In genomic region chr14:47489310-47490097, GRCm38 (mm10) we compare ENCODE assay signal across 11 mouse cellular contexts. TPM values are rescaled to one million over a fixed set of nuclear protein-coding genes. Genes with fewer than 3 reads are reported as not detected.
DNase-seq lines count a peak whose midpoint lies in the region; ATAC-seq and TF ChIP-seq lines count a peak whose summit lies in the region.
"Had no signal": no experiment of that assay in that cellular context is flagged by ENCODE, and none has a peak within 500 bp of the region (broad histone marks: within the 10 kb centered on the region; RNA-seq: fewer than 3 reads in every experiment).

No protein-coding gene starts in this region.

- H3K36me3 ChIP-seq in kidney, adult 2 months (ENCODE audit: control insufficient read depth, insufficient read depth, low read length) = no peaks in the 10 kb centered on the region
- no peaks in the 10 kb centered on the region for H3K36me3 ChIP-seq in kidney, embryonic 15.5 days
- H3K36me3 ChIP-seq in forebrain, embryonic 16.5 days (ENCODE audit: control insufficient read depth, insufficient read depth) = no peaks in the 10 kb centered on the region
- no peaks in the 10 kb centered on the region for H3K36me3 ChIP-seq in kidney, postnatal 0 days (ENCODE audit: insufficient read depth, low read length)

- TF ChIP-seq POLR2A in kidney, adult 2 months (IDR thresholded peaks at IDR 0.05; ENCODE audit: low read depth, low read length) = no peak

- DNase-seq in kidney, adult 2 months = peak; percentile 66
- DNase-seq in kidney, postnatal 0 days (ENCODE audit: low spot score) = peak; percentile 17
- DNase-seq in retina, embryonic 14.5 days (ENCODE audit: low spot score) = peak; percentile 59
- no peak for DNase-seq in right cerebral cortex, postnatal 36 days (ENCODE audit: low spot score in 2 of 2)
- DNase-seq: adrenal gland, adult 2 months; cerebellum, adult 9-10 months; spleen, adult 18-20 months had no signal

- no peak for ATAC-seq in kidney, embryonic 15.5 days (replicated peaks; ENCODE audit: low FRiP score)
- 0 out of 2 replicates have a peak, but pooled peaks have one; percentile 28 for ATAC-seq in forebrain, embryonic 16.5 days
- ATAC-seq in kidney, postnatal 0 days (replicated peaks; ENCODE audit: low FRiP score, low read depth) = 0 out of 2 replicates have a peak, but pooled peaks have one; percentile 52
- no peak for ATAC-seq in inflammation-experienced regulatory T-cells, adult 6 months

- no peak overlapping the region for H3K4me3 ChIP-seq in kidney, adult 2 months (ENCODE audit: insufficient read depth, low read depth, low read length)
- no peak overlapping the region for H3K4me3 ChIP-seq in kidney, embryonic 15.5 days (replicated peaks)
- H3K4me3 ChIP-seq in forebrain, embryonic 16.5 days (replicated peaks; ENCODE audit: low read length) = no peak overlapping the region
- H3K4me3 ChIP-seq in kidney, postnatal 0 days (replicated peaks; ENCODE audit: low read depth, low read length) = no peak overlapping the region

- no peak overlapping the region for H3K9ac ChIP-seq in kidney, embryonic 15.5 days
- H3K9ac ChIP-seq in forebrain, embryonic 16.5 days (replicated peaks; ENCODE audit: low read depth, low read length) = no peak overlapping the region
- no peak overlapping the region for H3K9ac ChIP-seq in kidney, postnatal 0 days (ENCODE audit: low read depth, low read length)

- H3K27me3 ChIP-seq in kidney, adult 2 months (replicated peaks; ENCODE audit: control insufficient read depth, insufficient read depth, low read length) = no peaks in the 10 kb centered on the region
- no peaks in the 10 kb centered on the region for H3K27me3 ChIP-seq in kidney, embryonic 15.5 days
- H3K27me3 ChIP-seq in forebrain, embryonic 16.5 days (replicated peaks; ENCODE audit: control insufficient read depth, insufficient read depth, low read length) = no peaks in the 10 kb centered on the region
- no peaks in the 10 kb centered on the region for H3K27me3 ChIP-seq in kidney, postnatal 0 days (ENCODE audit: insufficient read depth, low read length)

- 23% methylated on average over 10 of the region's 10 CpGs for WGBS in kidney, adult 2 months
- WGBS in kidney, embryonic 15.5 days = 45% methylated on average over 10 of the region's 10 CpGs
- 5% methylated on average over 10 of the region's 10 CpGs for WGBS in forebrain, embryonic 16.5 days
- 40% methylated on average over 10 of the region's 10 CpGs for WGBS in kidney, postnatal 0 days

- no peak overlapping the region for H3K4me2 ChIP-seq in kidney, embryonic 15.5 days
- peak overlapping the region; percentile 13; the same call in 1 of the 2 replicates for H3K4me2 ChIP-seq in forebrain, embryonic 16.5 days (ENCODE audit: low read length)
- H3K4me2 ChIP-seq in kidney, postnatal 0 days (ENCODE audit: low read length) = no peak overlapping the region

- peaks cover 12% of the 10 kb centered on the region for H3K4me1 ChIP-seq in kidney, adult 2 months (ENCODE audit: control insufficient read depth, insufficient read depth, low read length)
- H3K4me1 ChIP-seq in kidney, embryonic 15.5 days = peaks cover 15% of the 10 kb centered on the region
- peaks cover 4% of the 10 kb centered on the region for H3K4me1 ChIP-seq in forebrain, embryonic 16.5 days (replicated peaks; ENCODE audit: control insufficient read depth, insufficient read depth, low read length)
- H3K4me1 ChIP-seq in kidney, postnatal 0 days (replicated peaks; ENCODE audit: insufficient read depth, low read length) = no peaks in the 10 kb centered on the region

- no peak for TF ChIP-seq CTCF in kidney, adult 2 months (conservative IDR thresholded peaks at IDR 0.05; ENCODE audit: insufficient read depth, insufficient read length, low read depth, low read length)
- TF ChIP-seq CTCF in kidney, postnatal 0 days (IDR thresholded peaks at IDR 0.05; ENCODE audit: low read depth) = no peak

- H3K27ac ChIP-seq in kidney, adult 2 months (ENCODE audit: insufficient read depth, low read depth, low read length) = peak overlapping the region; percentile 77; the same call in 1 of the 2 replicates
- H3K27ac ChIP-seq in kidney, embryonic 15.5 days = no peak overlapping the region; the same call in 1 of the 2 replicates
- no peak overlapping the region for H3K27ac ChIP-seq in forebrain, embryonic 16.5 days (ENCODE audit: low read length)
- no peak overlapping the region for H3K27ac ChIP-seq in kidney, postnatal 0 days
- H3K27ac ChIP-seq: macrophage had no signal

- H3K9me3 ChIP-seq in kidney, embryonic 15.5 days (replicated peaks) = no peaks in the 10 kb centered on the region
- H3K9me3 ChIP-seq in forebrain, embryonic 16.5 days (ENCODE audit: control insufficient read depth, low read length) = no peaks in the 10 kb centered on the region
- no peaks in the 10 kb centered on the region for H3K9me3 ChIP-seq in kidney, postnatal 0 days (replicated peaks; ENCODE audit: low read length)

RNA-seq across cellular contexts. Expression of gene Fbxo34, which starts 39.3 kb away (rescaled TPM):
- polyA plus RNA-seq in kidney, adult 2 months (2012; rRNA removed) = 10.2 and 13.0 TPM in 2 replicates
- polyA plus RNA-seq in kidney, embryonic 15.5 days (2015; fragmentation: Nextera tagmentation; extraction: Ambion mirVana) = 20.6 and 23.7 TPM in 2 replicates
- polyA plus RNA-seq in forebrain, embryonic 16.5 days (2015; fragmentation: Nextera tagmentation; extraction: Ambion mirVana) = 20.3 and 23.1 TPM in 2 replicates
- polyA plus RNA-seq in kidney, postnatal 0 days (2015; fragmentation: Nextera tagmentation; extraction: Ambion mirVana) = 18.9 and 21.1 TPM in 2 replicates
- 10 to 100 TPM in 1 of 3 experiments, 1 to 10 TPM in 2; 8.7 to 10.3 (median 9.4) TPM for polyA plus RNA-seq in inflammation-experienced regulatory T-cells, adult 6 months (2017; shearing (Covaris generic))

Comparison
In these comparisons a context has a peak if more than half of its experiments do, and no peak if none do; other contexts are left out.
1. ATAC-seq: peak in forebrain, embryonic 16.5 days (single experiment) and kidney, postnatal 0 days (single experiment); none in kidney, embryonic 15.5 days (single experiment) and inflammation-experienced regulatory T-cells, adult 6 months (single experiment).
2. DNase-seq: peak in kidney, adult 2 months (single experiment), kidney, postnatal 0 days (single experiment) and retina, embryonic 14.5 days (single experiment); none in right cerebral cortex, postnatal 36 days (0 of 2).